Mouse (Mus musculus): ENCODE results near the gene Cntn5. TPM values are rescaled to one million over a fixed set of nuclear protein-coding genes. Genes with fewer than 3 reads are reported as not detected.
"Not testable (repeated sequence)": the region's sequence is repeated elsewhere in the genome, so short reads cannot be mapped to it uniquely, and the experiment has no call there.

Cntn5 gene
- polyA plus RNA-seq, 1 experiment from 2014 or later = 0.42 TPM

DNA sequence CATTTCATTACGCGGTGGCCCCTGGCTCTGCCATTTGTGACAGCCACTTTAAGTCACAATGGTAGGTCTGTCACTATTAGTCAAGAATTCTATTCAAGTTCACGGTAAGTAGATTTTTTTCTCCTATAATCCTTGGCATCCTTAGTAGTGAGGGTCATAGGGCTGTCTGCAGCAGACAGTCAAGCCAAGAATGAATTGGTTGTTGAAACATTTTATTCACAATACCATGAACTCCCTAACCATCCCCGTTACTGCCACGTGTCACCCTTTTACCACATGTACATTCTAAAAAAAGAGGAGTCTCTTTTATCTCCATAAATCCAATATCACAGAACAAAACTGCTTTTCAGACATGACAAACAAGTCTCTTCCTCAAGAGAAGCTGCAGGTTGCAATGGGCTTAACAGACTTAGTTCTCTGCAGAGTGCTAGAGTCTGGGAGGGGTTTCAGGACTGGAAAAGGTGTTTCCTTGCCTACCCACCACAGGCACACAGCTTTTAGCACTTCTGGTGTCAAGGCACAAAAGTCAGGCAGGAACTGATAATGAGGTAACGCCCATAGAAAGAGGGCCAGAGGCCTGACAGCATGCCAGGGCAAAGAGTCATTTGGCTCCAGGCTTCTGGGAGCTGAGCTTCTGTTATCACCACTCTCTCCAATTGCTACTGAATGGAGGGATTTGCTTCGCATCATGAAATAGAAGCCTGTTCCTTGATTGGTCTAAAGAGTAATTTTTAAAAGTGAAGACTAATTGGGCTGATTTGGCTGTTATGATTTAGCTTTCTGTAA lies 259.3 kb downstream of the Cntn5 start:
- Histone ChIP-seq H3K9me3 (no peaks in the 10 kb centered on the region), H3K36me3 (replicated peaks) (no peaks in the 10 kb centered on the region), H3K27ac (replicated peaks) (no peak overlapping the region), H3K4me3 (no peak overlapping the region), H3K4me1 (no peaks in the 10 kb centered on the region), H3K27me3 (replicated peaks; ENCODE audit: low read depth, poor library complexity, severe bottlenecking) (no peaks in the 10 kb centered on the region)
- 68% methylated on average over 7 of the region's 7 CpGs for WGBS
- DNase-seq (ENCODE audit: low spot score) = no peak

DNA sequence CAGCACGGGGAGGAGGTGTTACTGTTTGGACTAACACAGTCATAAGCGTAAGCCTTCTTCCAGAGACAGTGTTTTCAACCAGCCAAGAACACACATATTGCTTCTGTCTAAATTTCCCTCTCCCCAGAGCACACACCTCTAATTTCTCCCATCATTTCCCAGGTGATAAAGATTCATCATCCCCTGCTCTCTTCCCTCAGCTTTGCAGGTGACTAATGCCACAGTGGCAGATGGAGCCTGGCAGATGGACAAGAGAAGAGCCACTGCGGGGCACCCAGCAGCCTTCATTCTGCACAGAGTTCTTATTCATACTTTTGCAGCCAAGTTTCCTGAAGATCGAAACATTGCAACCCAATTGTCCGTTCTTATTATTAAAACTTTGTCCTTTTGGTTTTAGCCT lies 286.5 kb downstream of the Cntn5 start:
- WGBS = 86% methylated on average over 5 of the region's 5 CpGs
- Histone ChIP-seq H3K4me1 (0 out of 2 replicates have a peak, but pooled peaks cover 4% of the 10 kb centered on the region), H3K36me3 (replicated peaks) (no peaks in the 10 kb centered on the region), H3K4me3 (no peak overlapping the region), H3K9me3 (no peaks in the 10 kb centered on the region), H3K27ac (replicated peaks) (no peak overlapping the region), H3K27me3 (replicated peaks; ENCODE audit: low read depth, poor library complexity, severe bottlenecking) (no peaks in the 10 kb centered on the region)
- DNase-seq (ENCODE audit: low spot score) = no peak

DNA sequence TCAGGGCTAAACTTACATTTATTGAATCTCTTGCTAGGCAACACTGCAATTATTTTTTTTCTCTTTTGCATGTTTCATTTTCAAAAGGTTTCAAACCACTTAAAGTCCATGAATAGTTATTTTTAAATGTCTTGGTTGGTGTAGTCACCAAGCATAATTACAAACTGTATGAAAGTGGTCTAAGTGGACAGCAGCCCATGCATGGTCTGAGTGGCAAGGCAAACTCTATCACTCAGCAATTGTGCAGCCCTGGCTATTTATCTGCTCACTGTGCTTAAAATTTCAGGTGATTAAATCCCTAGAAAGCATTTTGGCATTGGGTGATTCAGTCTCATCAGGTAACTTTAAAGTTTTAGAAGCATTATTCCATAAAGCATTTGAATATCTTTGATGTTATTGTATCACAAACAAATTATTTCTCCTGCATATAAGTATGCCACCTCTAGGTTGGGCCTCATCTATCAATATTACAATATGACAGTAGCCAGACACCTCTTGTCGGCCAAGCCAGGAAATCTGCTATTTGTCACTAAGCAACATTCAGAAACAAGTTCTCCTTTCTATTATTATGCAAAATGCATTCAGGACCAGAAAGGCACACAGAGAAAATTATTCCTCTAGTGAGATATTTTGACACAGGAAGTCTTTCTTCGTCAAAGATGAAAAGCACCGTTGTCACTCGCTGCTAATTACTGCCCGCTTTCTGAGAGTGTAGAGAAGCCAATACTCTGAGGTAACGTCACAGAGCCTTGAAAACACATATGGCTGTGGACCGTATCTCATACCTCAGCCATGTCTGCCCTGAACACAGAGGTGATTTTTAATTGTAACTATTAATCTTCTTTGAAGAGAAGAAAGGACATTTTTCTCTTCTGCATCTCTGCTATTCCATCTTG lies 329.0 kb downstream of the Cntn5 start:
- Histone ChIP-seq H3K36me3 (replicated peaks) (no peaks in the 10 kb centered on the region), H3K4me3 (no peak overlapping the region), H3K4me1 (no peaks in the 10 kb centered on the region), H3K27me3 (replicated peaks; ENCODE audit: low read depth, poor library complexity, severe bottlenecking) (no peaks in the 10 kb centered on the region), H3K9me3 (no peaks in the 10 kb centered on the region), H3K27ac (replicated peaks) (no peak overlapping the region)
- no peak for DNase-seq (ENCODE audit: low spot score)
- WGBS = 87% methylated on average over 7 of the region's 7 CpGs

DNA sequence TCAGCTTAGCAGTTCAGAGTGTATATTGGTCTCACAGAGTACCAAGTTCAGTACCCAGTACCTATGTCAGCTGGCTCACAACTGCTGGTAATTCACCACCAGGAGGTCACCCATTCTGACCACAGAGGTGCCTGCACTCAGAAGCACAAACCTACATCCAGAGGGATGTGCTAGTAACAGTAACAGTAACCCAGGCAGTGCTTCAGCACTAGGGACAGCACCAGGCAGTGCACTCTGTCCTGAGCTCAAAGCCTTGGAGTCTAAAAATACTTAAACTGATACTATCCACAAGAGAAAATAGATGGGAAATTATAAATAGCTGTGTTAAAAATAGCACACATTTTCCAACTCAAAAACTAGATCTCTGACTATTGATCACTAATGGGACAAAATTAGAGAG lies 334.7 kb downstream of the Cntn5 start:
- Histone ChIP-seq H3K4me1 (no peaks in the 10 kb centered on the region), H3K4me3 (no peak overlapping the region), H3K36me3 (replicated peaks) (no peaks in the 10 kb centered on the region), H3K27ac (replicated peaks) (no peak overlapping the region), H3K27me3 (replicated peaks; ENCODE audit: low read depth, poor library complexity, severe bottlenecking) (no peaks in the 10 kb centered on the region), H3K9me3 (no peaks in the 10 kb centered on the region)
- DNase-seq (ENCODE audit: low spot score) = peak; percentile 25

DNA sequence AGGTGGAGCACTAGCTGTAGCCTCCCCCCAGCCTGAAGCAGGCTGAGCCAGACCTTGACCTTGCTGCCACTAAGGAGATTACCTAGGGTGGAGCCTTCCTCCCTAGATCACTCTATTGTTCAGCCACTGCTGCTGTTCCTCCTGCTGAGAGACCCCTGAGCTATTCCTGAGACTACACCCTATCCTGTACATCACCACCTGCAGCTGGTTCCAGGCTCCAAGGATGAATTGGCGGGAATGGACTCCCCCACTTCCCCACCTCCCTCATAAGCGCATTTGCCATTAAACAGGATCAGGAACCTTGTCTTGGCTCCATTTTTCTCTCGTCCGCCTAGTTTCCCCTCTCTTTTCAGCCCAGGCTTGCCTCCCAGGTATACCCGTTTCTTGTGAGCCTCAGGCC lies 363.7 kb downstream of the Cntn5 start:
- H3K4me1 ChIP-seq; H3K27me3 ChIP-seq (replicated peaks; ENCODE audit: low read depth, poor library complexity, severe bottlenecking); DNase-seq (ENCODE audit: low spot score); H3K36me3 ChIP-seq (replicated peaks); H3K27ac ChIP-seq (replicated peaks); H3K9me3 ChIP-seq; H3K4me3 ChIP-seq: not testable (repeated sequence)
- 63% methylated on average over 5 of the region's 5 CpGs for WGBS

DNA sequence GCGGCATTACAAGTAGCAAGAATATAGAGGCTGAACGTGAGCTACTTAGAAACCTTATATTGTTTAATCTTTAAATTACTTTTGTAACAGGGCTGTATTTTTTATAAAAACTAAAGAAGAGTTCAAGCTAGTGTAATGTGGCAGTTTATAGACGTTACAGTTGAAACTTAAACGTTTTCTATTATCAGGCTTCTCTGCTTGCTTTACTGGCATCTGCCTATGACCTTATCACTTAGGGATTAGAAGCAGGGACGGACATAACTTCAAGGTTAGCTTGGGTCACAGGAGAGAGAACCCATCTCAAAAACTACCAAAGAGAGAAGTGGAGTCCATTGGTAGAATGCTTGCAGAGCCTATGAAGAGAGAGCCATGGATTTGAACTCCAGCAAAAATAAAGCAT lies 372.3 kb downstream of the Cntn5 start:
- Histone ChIP-seq H3K27ac (replicated peaks) (no peak overlapping the region), H3K4me3 (no peak overlapping the region), H3K36me3 (replicated peaks) (no peaks in the 10 kb centered on the region), H3K4me1 (no peaks in the 10 kb centered on the region), H3K9me3 (no peaks in the 10 kb centered on the region), H3K27me3 (replicated peaks; ENCODE audit: low read depth, poor library complexity, severe bottlenecking) (no peaks in the 10 kb centered on the region)
- no peak for DNase-seq (ENCODE audit: low spot score)
- 84% methylated on average over 5 of the region's 5 CpGs for WGBS

DNA sequence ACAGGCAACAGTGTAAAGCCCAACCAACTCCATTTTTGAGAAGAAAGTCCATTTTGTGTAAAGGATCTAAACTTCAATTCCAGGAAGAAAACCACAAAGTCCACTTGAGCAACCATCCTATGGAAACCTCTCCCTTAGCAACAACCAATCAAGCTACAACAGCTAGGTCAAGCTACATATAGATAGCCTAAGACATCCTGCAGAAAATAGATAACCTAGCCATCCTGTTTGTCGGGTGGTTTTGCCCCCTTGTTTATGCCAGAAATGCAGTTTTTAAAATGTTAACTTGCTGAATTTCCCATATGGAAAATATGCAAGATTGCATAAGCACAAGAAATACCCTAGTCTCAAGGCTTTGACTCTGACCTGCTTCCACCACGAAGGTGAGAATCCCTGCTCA lies 373.5 kb downstream of the Cntn5 start:
- DNase-seq (ENCODE audit: low spot score) = no peak
- Histone ChIP-seq H3K9me3 (no peaks in the 10 kb centered on the region), H3K36me3 (replicated peaks) (no peaks in the 10 kb centered on the region), H3K27ac (replicated peaks) (no peak overlapping the region), H3K27me3 (replicated peaks; ENCODE audit: low read depth, poor library complexity, severe bottlenecking) (no peaks in the 10 kb centered on the region), H3K4me1 (no peaks in the 10 kb centered on the region), H3K4me3 (no peak overlapping the region)
- 84% methylated on average over 2 of the region's 2 CpGs for WGBS

DNA sequence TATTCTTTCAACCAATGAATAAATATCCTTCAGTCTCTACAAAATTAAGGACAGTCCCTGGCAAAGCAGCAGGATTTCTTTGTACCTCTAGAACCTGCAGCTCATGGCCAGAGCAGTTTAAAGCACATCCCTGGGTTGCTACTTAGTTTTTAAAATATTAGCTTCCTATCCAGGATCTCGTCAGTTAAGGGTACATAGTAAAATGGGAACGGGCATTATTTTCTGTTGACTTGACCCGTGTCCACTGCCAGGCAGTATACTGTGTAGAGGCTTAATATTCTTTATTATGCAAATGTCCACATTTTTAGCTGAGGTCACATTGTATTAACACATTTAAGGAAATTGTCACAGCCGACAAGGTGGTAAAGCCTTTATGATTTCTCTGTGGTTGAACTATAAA lies 375.0 kb downstream of the Cntn5 start:
- no peak overlapping the region for H3K27ac ChIP-seq (replicated peaks)
- no peaks in the 10 kb centered on the region for H3K36me3 ChIP-seq (replicated peaks)
- no peak for DNase-seq (ENCODE audit: low spot score)
- no peaks in the 10 kb centered on the region for H3K4me1 ChIP-seq
- H3K9me3 ChIP-seq = no peaks in the 10 kb centered on the region
- H3K4me3 ChIP-seq = no peak overlapping the region
- 77% methylated on average over 4 of the region's 4 CpGs for WGBS
- H3K27me3 ChIP-seq (replicated peaks; ENCODE audit: low read depth, poor library complexity, severe bottlenecking) = no peaks in the 10 kb centered on the region

DNA sequence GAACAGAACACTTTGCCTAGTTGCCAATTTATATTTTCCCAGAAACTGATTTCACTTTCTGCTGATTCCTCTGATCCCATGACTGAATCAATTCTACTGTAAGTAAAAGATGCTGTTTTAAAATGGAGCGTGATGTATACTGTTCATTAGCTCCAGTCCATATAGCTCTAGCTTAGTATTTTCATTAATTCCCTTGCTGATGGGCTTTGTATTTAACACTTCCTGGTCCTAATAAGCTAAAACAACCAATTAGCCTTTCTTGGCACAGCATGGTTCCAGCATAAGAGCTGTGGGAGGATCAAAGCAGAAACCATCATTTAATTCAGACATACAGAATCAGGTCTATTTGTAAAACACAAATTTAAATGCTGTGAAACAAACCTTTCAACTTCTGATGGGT lies 375.5 kb downstream of the Cntn5 start:
- H3K27me3 ChIP-seq (replicated peaks; ENCODE audit: low read depth, poor library complexity, severe bottlenecking) = no peaks in the 10 kb centered on the region
- 70% methylated on average over 1 of the region's 1 CpGs for WGBS

DNA sequence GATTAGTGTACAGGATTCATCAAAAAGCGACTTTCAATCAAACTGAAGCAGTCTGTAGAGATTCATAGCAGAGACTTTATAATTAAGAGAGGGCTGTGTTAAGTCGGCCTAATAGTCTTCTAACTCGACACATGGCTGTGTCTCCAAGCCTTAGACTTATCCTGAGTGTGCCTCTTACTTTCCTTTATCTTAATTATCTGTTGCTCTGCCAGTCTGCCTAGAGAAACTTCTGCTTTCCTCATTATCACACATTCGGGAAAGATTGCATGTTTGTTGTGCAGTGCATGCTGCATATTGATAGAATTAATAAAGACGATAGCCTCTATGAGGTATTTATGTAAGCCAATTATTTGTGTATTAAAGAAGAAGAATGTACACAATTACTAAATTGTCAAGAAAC lies 375.9 kb downstream of the Cntn5 start:
- Histone ChIP-seq H3K4me1 (no peaks in the 10 kb centered on the region), H3K36me3 (replicated peaks) (no peaks in the 10 kb centered on the region), H3K4me3 (no peak overlapping the region), H3K27me3 (replicated peaks; ENCODE audit: low read depth, poor library complexity, severe bottlenecking) (no peaks in the 10 kb centered on the region), H3K9me3 (no peaks in the 10 kb centered on the region), H3K27ac (replicated peaks) (no peak overlapping the region)
- DNase-seq (ENCODE audit: low spot score) = no peak
- 77% methylated on average over 5 of the region's 5 CpGs for WGBS

More for the DNA sequence above, 375.5 kb downstream of the Cntn5 start:
- Histone ChIP-seq H3K27ac (replicated peaks) (no peak overlapping the region), H3K4me1 (no peaks in the 10 kb centered on the region), H3K36me3 (replicated peaks) (no peaks in the 10 kb centered on the region), H3K9me3 (no peaks in the 10 kb centered on the region), H3K4me3 (no peak overlapping the region)
- no peak for DNase-seq (ENCODE audit: low spot score)

DNA sequence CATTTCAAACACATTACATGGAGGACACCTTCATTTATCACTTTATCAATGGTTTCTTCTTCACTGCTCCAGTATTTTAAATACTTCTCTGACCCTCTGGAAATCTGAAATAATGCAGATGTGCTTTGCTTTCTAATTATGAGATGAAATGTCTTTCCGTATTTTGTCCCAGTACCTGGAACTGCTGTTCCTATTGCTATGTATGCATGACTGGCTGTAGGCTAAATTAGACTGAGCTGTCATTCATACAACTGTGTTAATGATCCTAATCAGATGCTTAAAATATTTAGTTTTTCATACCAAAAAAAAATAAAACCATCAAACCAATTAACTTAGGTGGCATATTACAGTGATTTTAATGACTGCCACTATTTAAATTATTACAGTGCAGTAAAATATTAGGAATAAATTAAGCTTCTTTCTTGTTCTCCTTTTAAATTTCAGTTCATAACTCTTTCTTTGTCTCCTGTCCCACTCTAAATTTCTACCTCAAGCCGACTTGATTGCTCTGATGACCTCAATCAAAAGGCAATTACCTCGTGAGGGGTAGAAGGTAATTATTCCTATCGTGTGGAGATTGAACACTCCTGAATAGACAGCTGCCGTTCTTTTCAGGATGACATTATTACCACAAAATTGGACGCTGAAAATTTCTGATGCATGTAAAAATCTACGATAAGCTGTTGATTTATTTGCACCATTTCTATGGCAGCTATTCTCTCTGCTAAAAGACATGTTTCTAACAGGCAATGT lies 378.5 kb downstream of the Cntn5 start:
- no peak for DNase-seq (ENCODE audit: low spot score)
- H3K4me1 ChIP-seq = no peaks in the 10 kb centered on the region
- no peak overlapping the region for H3K27ac ChIP-seq (replicated peaks)
- H3K4me3 ChIP-seq = no peak overlapping the region
- H3K36me3 ChIP-seq (replicated peaks) = no peaks in the 10 kb centered on the region
- no peaks in the 10 kb centered on the region for H3K27me3 ChIP-seq (replicated peaks; ENCODE audit: low read depth, poor library complexity, severe bottlenecking)
- WGBS = 59% methylated on average over 7 of the region's 7 CpGs
- H3K9me3 ChIP-seq = no peaks in the 10 kb centered on the region

DNA sequence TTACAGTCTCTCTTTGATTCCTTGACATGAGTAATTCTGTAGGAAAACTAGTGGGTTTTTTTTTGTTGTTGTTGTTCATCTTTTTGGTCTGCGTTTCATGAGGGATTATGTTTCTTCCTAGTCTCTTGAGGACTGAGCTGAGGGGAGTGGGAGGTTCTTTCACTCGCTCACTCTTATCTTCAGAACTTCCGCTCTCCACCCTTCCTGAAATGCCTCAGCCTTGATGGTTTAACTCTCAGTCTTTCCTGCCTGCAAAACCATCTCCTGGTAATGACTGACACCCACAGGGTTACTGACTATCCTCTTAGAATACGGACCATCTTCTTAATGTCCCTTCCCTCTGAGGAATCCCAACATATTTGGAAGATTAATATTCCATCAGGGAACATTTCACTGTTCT lies 382.0 kb downstream of the Cntn5 start:
- H3K27me3 ChIP-seq (replicated peaks; ENCODE audit: low read depth, poor library complexity, severe bottlenecking) = no peaks in the 10 kb centered on the region
- 83% methylated on average over 4 of the region's 4 CpGs for WGBS
- DNase-seq (ENCODE audit: low spot score) = no peak

More for the DNA sequence above, 382.0 kb downstream of the Cntn5 start:
- no peak overlapping the region for H3K27ac ChIP-seq (replicated peaks)
- H3K4me1 ChIP-seq = no peaks in the 10 kb centered on the region
- no peaks in the 10 kb centered on the region for H3K9me3 ChIP-seq
- no peaks in the 10 kb centered on the region for H3K36me3 ChIP-seq (replicated peaks)
- H3K4me3 ChIP-seq = no peak overlapping the region

Data from embryonic facial prominence, embryonic 10.5 days (tissue).